Mouse (Mus musculus): ENCODE results near the gene Hexb.

The Hexb gene

GRCm38 (mm10) chr13:97224341-97224982, 26.3 kb upstream of the Hexb start:
- no peak for DNase-seq (ENCODE audit: low spot score)

DNA sequence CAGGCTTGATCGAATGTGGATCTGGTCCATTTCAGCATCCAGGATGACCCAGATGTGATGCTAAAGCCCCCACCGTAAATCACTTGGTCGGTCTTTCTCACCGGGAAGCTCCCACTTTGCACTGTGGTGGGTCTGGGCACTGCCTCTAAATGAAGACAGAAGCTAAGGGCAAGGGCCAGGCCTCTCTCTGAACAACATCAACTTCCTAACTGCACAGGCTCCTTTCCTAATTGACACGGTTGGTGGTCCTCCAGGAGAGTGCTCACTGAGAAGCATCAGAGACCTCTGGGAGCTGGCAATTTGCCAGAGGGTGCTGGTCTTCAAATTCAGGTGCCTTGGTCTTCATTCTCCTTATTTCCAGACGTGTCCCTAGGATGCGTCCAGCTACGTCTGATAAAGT, 25.7 kb upstream of the Hexb start:
- no peak for DNase-seq (ENCODE audit: low spot score)

GRCm38 (mm10) chr13:97220022-97220421, 21.9 kb upstream of the Hexb start:
- no peak for DNase-seq (ENCODE audit: low spot score)

DNA sequence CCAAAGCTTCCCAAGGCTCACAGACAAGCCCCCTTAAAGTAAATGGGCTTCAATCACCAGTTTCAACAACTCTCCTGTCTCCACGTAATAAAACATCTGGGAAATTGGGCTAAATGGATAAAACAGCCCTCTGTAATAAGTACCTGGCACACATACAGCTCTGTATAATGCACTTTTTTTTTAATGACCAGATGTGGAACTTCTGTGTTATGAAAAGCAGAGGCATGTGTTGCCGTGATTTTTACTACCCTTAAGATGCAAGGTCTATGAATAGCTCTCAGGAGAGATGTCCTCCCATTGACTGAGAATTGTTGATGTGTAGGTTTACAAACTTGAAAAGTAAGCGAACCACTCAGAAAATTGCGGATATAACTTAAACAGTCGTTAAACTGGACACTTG, 18.0 kb upstream of the Hexb start:
- no peak for DNase-seq (ENCODE audit: low spot score)

DNA sequence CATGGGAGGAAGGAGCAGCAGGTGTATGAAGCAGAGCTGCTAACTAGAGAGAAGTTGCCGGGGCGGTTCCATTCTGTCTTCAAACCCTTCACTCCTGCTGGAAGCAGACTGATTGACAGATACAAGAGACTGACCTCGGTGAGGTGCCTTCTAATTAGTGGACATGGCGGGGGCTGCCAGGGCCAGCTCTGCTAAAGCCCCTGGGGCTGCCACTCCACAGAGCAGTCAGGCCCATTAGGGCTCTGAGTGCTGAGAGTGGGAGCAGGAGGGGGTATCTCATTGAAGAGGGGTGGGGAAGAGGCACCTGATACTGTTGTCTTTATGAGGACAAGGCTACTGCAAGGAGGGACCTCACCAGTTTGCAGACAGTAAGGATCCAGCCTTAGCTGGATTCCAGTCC, 17.4 kb upstream of the Hexb start:
- no peak for DNase-seq (ENCODE audit: low spot score)

DNA sequence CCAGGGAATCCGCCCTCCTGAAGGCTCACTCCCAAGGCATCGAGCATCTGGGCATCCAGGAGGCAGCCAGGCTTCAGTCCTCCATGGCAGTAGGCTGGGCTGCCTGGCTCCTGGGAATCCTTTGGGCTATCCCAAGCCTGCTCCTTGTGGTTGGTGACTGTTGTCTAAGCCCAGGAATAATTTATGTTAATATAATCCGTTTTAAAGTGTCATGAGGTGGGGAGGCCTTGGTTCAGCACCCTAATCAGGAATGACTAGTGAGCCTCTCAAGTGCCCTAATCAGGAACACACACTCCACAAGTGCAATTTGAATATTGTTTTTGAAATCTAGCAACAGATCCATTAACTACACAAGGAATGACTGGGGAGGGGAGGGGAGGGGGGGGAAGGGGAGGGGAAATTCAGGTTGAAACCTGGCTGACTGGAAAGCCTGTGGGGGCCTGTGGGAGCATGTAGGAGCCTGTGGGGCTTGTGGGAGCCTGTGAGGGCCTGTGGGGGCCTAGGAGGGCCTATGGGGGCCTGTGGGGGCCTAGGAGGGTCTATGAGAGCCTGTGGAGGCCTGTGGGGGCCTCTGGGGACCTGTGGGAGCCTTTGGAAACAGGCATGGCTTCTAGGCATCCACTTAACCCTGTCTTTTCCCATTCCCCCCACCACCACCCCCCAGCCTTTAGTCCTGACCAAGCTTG, 16.6 kb upstream of the Hexb start:
- no peak for DNase-seq (ENCODE audit: low spot score)

DNA sequence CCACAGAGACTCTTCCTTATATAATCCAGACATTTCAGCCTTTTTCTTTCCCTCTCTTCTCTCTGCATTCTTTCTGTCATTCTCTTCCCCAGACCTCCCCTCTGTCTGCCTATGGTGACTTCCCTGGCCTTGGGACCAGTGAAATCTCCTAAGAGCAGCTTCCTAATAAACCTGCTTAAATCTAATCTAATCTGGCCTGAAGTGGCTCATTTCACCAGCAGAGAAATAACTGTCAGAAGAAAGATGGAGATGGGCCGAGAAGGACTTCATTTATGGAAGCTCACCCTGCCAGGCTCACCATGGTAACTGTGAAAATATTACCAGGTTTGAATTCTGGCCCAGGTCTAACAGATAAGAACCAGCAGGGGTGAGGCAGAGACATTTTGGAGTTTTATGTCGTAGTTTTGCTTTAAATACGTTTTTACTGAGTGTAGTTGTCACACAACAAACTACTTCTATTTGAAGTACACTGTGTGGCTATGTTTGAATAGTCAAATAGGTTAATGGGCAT, 10.4 kb upstream of the Hexb start:
- DNase-seq (ENCODE audit: low spot score): no peak

DNA sequence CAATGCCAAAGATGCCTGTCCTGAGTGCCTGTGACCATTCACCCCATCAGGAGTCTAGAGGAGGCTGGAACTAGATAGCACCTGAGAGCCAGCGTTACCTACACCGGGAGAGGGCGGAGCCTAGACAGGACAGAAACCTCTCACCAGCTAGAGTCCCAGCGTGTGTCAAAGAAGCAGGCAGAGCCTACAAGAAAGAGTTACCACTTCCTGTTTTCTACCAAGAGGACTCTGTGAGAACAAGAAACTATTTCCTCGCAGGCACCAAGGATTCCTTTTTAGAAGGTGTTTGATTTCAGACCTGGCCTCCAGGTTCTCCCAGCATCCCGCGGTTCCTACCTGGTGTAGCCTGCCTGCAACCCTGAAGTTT, 9.9 kb upstream of the Hexb start:
- no peak for DNase-seq (ENCODE audit: low spot score)

DNA sequence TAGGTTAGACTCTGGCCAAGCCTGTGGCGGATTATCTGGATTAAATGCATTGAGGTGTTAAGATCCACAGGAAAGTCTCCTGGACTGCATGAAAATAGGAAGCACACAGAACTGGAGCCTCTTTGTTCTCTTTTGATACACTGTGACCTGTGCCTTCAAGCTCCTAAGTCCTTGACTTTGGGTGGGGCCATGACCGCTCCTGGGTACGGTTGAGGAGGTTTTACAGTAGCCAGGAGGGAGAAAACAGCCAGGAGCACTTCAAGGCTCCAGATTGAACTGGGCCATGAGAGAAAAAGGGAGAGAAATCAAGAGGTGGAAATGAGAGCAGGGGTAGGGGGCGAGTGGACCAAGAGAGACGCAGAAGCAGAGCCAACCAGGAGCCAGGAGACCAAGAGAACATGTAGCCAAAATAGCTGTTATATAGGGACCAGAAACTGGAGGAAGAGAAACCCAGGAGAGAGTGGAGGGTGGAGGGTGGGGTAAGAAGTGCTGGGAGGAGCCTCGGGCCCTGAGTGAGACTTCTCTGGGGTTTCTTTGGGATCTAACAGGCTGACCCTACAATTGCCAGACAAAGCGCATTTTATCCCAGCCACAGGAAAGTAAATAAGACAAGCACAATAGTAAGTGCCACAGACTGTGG, 9.4 kb upstream of the Hexb start:
- no peak for DNase-seq (ENCODE audit: low spot score)

- DNase-seq (ENCODE audit: low spot score): no peak
These were observed 7.9 kb upstream of the Hexb start for GRCm38 (mm10) chr13:97206046-97206445.

DNA sequence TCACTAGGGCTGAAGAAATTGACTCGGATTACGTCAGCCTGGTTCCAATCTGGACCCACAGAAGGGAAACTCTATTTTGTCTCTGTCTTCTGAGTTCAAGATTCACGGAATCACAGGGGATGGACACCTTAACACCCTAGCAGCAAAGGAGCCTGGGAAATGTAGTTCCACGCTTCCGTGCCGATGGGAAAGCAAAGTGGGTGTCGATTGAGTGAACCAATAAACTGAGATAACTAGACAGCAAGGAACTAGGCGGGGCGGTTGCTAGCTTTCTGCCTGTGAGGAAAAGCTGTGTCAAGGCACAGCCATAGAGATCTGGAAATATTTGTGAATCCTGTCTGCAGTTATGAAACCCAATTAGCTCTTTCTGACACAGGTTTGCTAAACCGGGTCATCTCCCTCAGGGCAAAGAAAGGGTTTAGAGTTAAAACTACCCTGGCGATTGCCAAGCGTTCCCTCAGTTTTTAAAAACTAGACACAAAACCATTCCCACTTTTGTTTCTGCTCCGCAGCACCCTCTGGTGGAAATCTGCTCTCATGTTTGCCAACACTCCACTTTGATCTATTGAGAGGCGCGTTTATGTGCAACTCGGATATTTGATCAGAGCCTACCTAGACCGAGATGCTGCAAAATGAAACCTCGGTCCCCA, 7.0 kb upstream of the Hexb start:
- peak; percentile 86 for DNase-seq (ENCODE audit: low spot score)

GRCm38 (mm10) chr13:97201896-97202295, 3.7 kb upstream of the Hexb start:
- DNase-seq (ENCODE audit: low spot score): no peak

- DNase-seq (ENCODE audit: low spot score): no peak
These were observed 2.9 kb upstream of the Hexb start for GRCm38 (mm10) chr13:97201076-97201475.

DNA sequence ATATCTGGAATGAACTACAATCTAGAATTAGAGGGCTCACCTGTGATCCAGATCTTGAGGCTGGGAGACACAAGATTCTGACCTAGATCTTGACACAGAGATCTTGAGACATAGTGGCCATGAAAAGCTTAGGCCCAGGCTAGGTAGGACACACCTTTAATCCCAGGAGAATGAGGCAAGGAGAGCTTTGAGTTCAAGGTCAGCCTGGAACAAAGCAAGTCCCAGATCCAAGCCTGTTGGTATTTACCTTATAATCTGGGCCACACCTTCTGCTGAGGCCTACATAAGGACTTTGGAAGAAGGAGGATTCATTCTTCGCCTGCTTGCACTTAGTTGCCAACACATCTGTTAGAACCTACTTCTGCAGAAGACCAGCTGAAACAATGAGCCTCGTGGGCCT, 966 bp upstream of the Hexb start:
- DNase-seq (ENCODE audit: low spot score): no peak

DNA sequence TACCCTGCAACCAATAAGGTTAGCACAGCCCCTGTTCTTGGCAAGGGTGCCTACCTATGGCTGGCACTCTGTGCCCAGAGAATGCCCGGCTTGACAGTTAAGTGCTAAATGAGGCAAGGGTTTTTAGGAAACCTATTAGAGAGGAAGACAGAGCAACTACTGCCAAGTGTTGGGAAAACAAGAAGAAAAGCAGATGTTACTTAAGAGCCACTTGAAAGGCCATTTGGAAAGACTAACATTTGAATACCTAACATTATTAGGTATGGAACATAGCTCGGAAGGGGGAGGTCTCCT, 1.3 kb downstream of the Hexb start:
- no peak for DNase-seq (ENCODE audit: low spot score)

DNA sequence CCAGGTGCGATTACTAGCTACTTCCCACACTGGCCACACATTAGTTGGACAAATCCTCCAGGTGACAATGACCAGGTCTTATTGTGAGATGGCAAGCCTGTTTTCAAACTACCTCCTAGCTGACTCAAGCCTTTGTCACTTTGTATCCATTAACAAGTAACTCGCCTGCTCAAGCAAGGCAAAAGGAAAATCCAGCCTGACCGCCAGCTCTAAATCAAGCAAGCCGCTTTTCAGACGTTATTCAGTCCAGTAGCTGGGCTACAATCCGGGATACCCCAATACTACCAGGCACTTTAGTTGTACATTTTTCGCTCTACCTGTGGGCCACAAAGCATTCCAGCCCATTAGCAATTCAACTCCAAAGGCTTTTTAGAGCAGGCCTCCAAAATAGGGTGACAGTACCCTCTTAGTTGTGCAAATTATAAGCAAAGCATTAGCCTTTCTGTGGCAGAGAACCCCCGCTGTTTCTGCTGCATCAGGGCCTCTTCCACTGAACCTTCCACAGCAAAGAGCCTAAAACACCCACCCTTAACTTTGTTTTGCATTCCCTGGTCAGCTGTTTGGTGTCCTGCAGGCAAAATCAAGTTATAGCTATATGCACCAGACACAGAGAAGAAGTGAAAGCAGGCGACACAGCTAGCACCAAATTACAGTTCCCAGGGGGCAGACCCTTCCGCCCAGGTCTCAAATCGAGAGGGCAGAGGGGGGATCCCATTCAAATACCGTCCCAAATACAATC, 1.8 kb downstream of the Hexb start:
- no peak for DNase-seq (ENCODE audit: low spot score)

DNA sequence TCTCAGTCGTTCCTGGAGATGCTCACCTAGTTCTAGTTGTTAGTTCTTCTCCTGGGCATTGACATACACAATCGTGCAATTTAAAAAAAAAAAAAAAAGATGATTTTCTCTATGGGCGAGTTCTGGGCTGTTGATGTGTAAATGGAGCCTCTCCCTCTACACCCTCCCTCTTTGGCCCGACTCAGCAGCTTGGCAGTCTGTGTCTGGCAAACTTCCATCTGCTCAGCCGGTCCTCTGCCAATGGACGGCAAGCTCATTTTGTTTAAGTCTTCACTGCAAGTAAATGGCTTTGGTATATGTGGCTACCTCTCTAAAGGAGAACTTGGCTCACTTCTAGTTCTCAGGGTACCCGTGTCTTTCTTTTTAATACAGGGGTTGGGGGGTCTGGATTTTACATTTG, 4.7 kb downstream of the Hexb start:
- peak; percentile 44 for DNase-seq (ENCODE audit: low spot score)

DNA sequence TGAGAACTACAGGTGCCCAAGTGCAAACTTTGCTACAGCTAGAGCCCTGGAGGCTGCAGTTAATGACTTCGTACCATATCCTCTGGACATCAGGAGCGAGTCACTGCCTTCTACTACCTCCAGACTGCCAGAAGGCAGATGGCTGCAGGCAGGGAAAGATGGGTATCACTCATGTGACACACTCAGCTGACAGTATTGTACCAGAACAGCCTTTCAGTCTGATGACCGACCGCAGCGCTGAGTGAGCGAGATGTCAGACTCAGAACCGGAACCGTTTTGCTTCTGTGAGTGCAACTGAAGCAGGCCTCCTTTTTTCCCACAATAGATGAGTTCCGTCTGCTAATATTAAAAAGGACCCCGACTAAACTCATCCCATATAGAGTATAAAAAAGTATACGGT, 5.5 kb downstream of the Hexb start:
- no peak for DNase-seq (ENCODE audit: low spot score)

DNA sequence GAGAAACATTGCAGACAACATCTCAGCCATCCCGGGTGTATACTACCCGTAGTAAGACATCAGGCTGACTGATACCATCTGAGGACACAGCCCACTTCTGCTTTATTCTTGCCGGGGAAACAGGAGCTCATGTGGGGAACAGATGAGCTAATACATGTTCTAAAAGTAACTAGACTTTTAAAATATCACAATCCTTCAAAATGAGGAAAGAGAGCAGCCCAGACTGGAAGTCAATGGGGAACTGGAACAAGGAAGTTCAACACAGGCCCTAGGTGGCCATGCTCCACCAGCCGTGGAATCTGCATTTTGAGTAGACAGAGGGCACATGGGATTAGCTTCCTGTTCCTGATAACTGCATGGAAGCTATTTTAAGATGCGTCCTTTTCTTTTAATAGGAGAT, 10.5 kb downstream of the Hexb start:
- no peak for DNase-seq (ENCODE audit: low spot score)

DNA sequence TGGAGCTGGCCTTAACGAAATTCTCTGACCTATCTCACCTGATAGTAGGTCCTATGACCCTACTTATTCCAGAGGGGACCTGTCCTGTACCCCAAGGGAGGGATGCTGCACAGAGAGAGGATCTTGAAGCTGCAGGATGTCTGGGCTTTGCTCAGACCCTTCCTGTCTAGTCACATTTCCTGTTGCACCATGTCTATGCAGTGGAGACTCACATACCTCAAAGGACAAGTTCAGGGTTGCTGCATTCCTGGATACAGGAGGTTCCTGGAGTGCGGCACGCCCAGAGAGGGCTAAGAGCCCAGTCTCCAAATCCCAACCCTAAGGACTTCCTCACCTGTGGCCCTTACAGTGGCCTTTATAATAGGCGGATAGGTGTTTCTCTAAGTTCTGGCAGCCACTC, 11.8 kb downstream of the Hexb start:
- no peak for DNase-seq (ENCODE audit: low spot score)

GRCm38 (mm10) chr13:97184656-97185055, 13.5 kb downstream of the Hexb start:
- no peak for DNase-seq (ENCODE audit: low spot score)

- no peak for DNase-seq (ENCODE audit: low spot score)
These were observed 14.0 kb downstream of the Hexb start for GRCm38 (mm10) chr13:97184168-97184567.

- DNase-seq (ENCODE audit: low spot score): no peak
These were observed 15.3 kb downstream of the Hexb start for GRCm38 (mm10) chr13:97182821-97183220.
